Mouse (Mus musculus) erythroblast, embryonic 14.5 days (primary cell): Measurements from ENCODE around the gene Klrg1.

Source experiments
- GATA1 ChIP-seq: IDR thresholded peaks from 2 replicates; pipeline ENCODE4 v1.6.1; 2012; ENCODE audit warnings: low read length, inconsistent platforms, mixed read lengths
- TAL1 ChIP-seq: IDR thresholded peaks from 3 replicates; pipeline ENCODE4 v1.6.1; 2012; ENCODE audit warnings: low read length, inconsistent platforms, mixed read lengths

DNA sequence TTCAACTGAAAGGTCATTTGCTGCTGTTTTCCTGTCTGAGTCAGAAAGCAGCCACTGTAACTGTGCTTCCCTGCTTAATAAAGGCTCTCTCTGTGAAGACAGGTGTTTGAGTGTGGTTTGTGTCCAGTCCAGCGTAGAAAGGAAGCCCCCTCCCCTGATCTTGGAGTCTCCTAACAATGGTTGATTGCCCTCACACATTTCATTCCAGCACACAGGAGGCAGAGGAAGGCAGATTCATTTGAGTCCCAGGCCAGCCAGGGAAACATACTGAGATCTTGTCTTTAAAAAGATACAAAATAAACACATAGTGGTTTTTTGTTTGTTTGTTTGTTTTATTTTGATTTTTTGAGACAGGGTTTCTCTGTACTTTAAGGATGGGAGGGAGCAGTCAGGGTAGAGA is 19.4 kb upstream of the Klrg1 start:
- no peak for TF ChIP-seq TAL1
- no peak for TF ChIP-seq GATA1
